Mouse (Mus musculus) stomach, postnatal 0 days (tissue): ENCODE results near the gene Enthd1.

Experiments used
- CTCF ChIP-seq: IDR thresholded peaks from 2 replicates; pipeline ENCODE4 v1.5.1; 2016; ENCODE audit warnings: antibody characterized with exemption, low read depth, mild to moderate bottlenecking, moderate library complexity
- EP300 ChIP-seq: optimal IDR thresholded peaks from 2 replicates; pipeline ENCODE3; 2016; ENCODE audit warnings: antibody characterized with exemption

DNA sequence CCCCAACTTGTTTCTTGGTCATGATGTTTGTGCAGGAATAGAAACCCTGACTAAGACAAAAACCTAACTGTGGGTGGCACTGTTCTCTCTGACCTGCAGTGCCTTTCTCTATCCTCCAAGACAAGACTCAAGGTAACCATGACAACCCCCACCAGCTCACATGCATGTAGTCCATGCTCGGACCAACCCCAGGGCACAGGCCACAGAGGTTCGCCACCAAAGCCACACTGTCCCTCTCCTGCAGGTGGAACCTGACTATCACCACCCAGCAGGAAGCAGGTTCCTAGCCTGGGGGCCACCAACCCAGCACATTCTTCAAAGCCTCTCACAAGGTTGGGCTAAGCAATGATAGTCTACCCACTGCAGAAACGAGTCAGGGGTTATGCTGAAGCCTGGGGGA is 76.3 kb downstream of the Enthd1 start:
- TF ChIP-seq CTCF (no peak), EP300 (no peak)
